Mouse (Mus musculus) midbrain, embryonic 16.5 days (tissue): ENCODE measurements around the gene Srp68. TPM values are rescaled to one million over a fixed set of nuclear protein-coding genes. Genes with fewer than 3 reads are reported as not detected.
A peak's percentile ranks its signal among the peaks of the same experiment; 100 is the strongest.

Experiments
- ATAC-seq: fragments of 200-750 bp; cut with Nextera tagmentation; 2 replicates; pipeline ENCODE4 v1.8.0; 2017; ENCODE audit warnings: moderate TSS enrichment
- H3K27ac ChIP-seq: fragments of 300-500 bp; sonication (generic); 2 replicates; pipeline ENCODE4 v1.5.1; 2014; ENCODE audit warnings: mild to moderate bottlenecking, low read length, mixed read lengths
- H3K27me3 ChIP-seq: fragments of 300-500 bp; sonication (generic); 2 replicates; pipeline ENCODE4 v1.6.1; 2014; ENCODE audit warnings: low read depth, low read length, mixed read lengths; ENCODE audit not compliant: control insufficient read depth, insufficient read depth
- H3K36me3 ChIP-seq: fragments of 300-500 bp; sonication (generic); 2 replicates; pipeline ENCODE4 v1.6.1; 2014; ENCODE audit warnings: mild to moderate bottlenecking, low read length, moderate library complexity, mixed read lengths; ENCODE audit not compliant: control insufficient read depth, insufficient read depth
- H3K4me1 ChIP-seq: fragments of 300-500 bp; sonication (generic); 2 replicates; pipeline ENCODE4 v1.6.1; 2014; ENCODE audit warnings: mild to moderate bottlenecking, low read length, mixed read lengths; ENCODE audit not compliant: control insufficient read depth, insufficient read depth
- H3K4me2 ChIP-seq: fragments of 300-500 bp; sonication (generic); 2 replicates; pipeline ENCODE4 v1.6.1; 2014; ENCODE audit warnings: mild to moderate bottlenecking, low read length, mixed read lengths
- H3K4me3 ChIP-seq: fragments of 300-500 bp; sonication (generic); 2 replicates; pipeline ENCODE4 v1.5.1; 2014; ENCODE audit warnings: low read depth, mild to moderate bottlenecking, low read length, moderate library complexity, mixed read lengths
- H3K9ac ChIP-seq: fragments of 300-500 bp; sonication (generic); 2 replicates; pipeline ENCODE4 v1.6.1; 2014; ENCODE audit warnings: low read depth, low read length, mixed read lengths
- H3K9me3 ChIP-seq: fragments of 300-500 bp; sonication (generic); replicated peaks from 2 replicates; pipeline ENCODE4 v1.6.1; 2014; ENCODE audit warnings: mild to moderate bottlenecking, low read length, mixed read lengths; ENCODE audit not compliant: control insufficient read depth, poor library complexity, severe bottlenecking
- WGBS: fragments of 180-500 bp; shearing (Covaris S2); extraction: QIAGEN DNeasy Blood & Tissue Kit; methylation state at CpG from one replicate; pipeline ENCODE4 v1.1.7; 2014; 5-methylcytosine and 5-hydroxymethylcytosine counted together
- polyA plus RNA-seq: library from polyadenylated mRNA; unstranded; fragments of >200 nt; fragmentation: Nextera tagmentation; extraction: Ambion mirVana; gene quantifications from 2 replicates; pipeline ENCODE4 v1.2.1, GENCODE M21; 2015

Srp68 gene
- polyA plus RNA-seq, 1 experiment from 2014 or later = 58.2 TPM

- peaks cover 28% of the 10 kb centered on the region for H3K4me1 ChIP-seq
- H3K27ac ChIP-seq = peak overlapping the region; percentile 62; the same call in 1 of the 2 replicates
- H3K9ac ChIP-seq = peak overlapping the region; percentile 77
- no peaks in the 10 kb centered on the region for H3K27me3 ChIP-seq
- H3K4me3 ChIP-seq = peak overlapping the region; percentile 90
- ATAC-seq = peak; percentile 66
- peaks cover 10% of the 10 kb centered on the region for H3K36me3 ChIP-seq
- under 1% methylated on average over 33 of the region's 39 CpGs for WGBS
- no peaks in the 10 kb centered on the region for H3K9me3 ChIP-seq
- peak overlapping the region; percentile 87 for H3K4me2 ChIP-seq
Measured at GRCm38 (mm10) chr11:116273469-116274044, 460 bp downstream of the Srp68 start.

- Histone ChIP-seq H3K9ac (peak overlapping the region; percentile 77), H3K4me1 (peaks cover 28% of the 10 kb centered on the region), H3K9me3 (no peaks in the 10 kb centered on the region), H3K4me3 (peak overlapping the region; percentile 90), H3K27me3 (no peaks in the 10 kb centered on the region), H3K4me2 (peak overlapping the region; percentile 87), H3K36me3 (peaks cover 13% of the 10 kb centered on the region), H3K27ac (no peak overlapping the region)
- WGBS = 60% methylated on average over 12 of the region's 12 CpGs
- no peak for ATAC-seq
Measured at GRCm38 (mm10) chr11:116272589-116273468, 1.2 kb downstream of the Srp68 start.

- no peak overlapping the region for H3K4me3 ChIP-seq
- H3K9me3 ChIP-seq = no peaks in the 10 kb centered on the region
- H3K27me3 ChIP-seq = no peaks in the 10 kb centered on the region
- no peak for ATAC-seq
- H3K27ac ChIP-seq = no peak overlapping the region
- peaks cover 30% of the 10 kb centered on the region for H3K36me3 ChIP-seq
- no peak overlapping the region for H3K9ac ChIP-seq
- no peak overlapping the region for H3K4me2 ChIP-seq
- H3K4me1 ChIP-seq = peaks cover 24% of the 10 kb centered on the region
- whole genome bisulfite sequencing = 89% methylated on average over 8 of the region's 8 CpGs
Measured at GRCm38 (mm10) chr11:116269560-116269959, 4.5 kb downstream of the Srp68 start.

- no peaks in the 10 kb centered on the region for H3K27me3 ChIP-seq
- H3K4me1 ChIP-seq = peaks cover 23% of the 10 kb centered on the region
- peaks cover 36% of the 10 kb centered on the region for H3K36me3 ChIP-seq
- no peaks in the 10 kb centered on the region for H3K9me3 ChIP-seq
- H3K4me3 ChIP-seq = no peak overlapping the region
- no peak for ATAC-seq
- no peak overlapping the region for H3K9ac ChIP-seq
- 97% methylated on average over 6 of the region's 6 CpGs for WGBS
- no peak overlapping the region for H3K27ac ChIP-seq
- H3K4me2 ChIP-seq = no peak overlapping the region
Measured at GRCm38 (mm10) chr11:116268313-116268712, 5.7 kb downstream of the Srp68 start.

- Histone ChIP-seq H3K36me3 (peaks cover 41% of the 10 kb centered on the region), H3K27ac (no peak overlapping the region), H3K9ac (no peak overlapping the region), H3K4me2 (no peak overlapping the region), H3K4me1 (peaks cover 17% of the 10 kb centered on the region), H3K27me3 (no peaks in the 10 kb centered on the region), H3K9me3 (no peaks in the 10 kb centered on the region), H3K4me3 (no peak overlapping the region)
- ATAC-seq = no peak
- 86% methylated on average over 8 of the region's 8 CpGs for WGBS
Measured at GRCm38 (mm10) chr11:116267637-116268036, 6.4 kb downstream of the Srp68 start.

GRCm38 (mm10) chr11:116265850-116266249 lies 8.2 kb downstream of the Srp68 start:
- Histone ChIP-seq H3K27me3 (no peaks in the 10 kb centered on the region), H3K4me2 (no peak overlapping the region), H3K9me3 (no peaks in the 10 kb centered on the region), H3K27ac (no peak overlapping the region), H3K4me3 (no peak overlapping the region), H3K4me1 (0 out of 2 replicates have a peak, but pooled peaks cover 4% of the 10 kb centered on the region), H3K36me3 (peaks cover 52% of the 10 kb centered on the region), H3K9ac (no peak overlapping the region)
- 96% methylated on average over 4 of the region's 4 CpGs for WGBS
- no peak for ATAC-seq

- no peak overlapping the region for H3K4me2 ChIP-seq
- no peak overlapping the region for H3K9ac ChIP-seq
- H3K36me3 ChIP-seq = peaks cover 57% of the 10 kb centered on the region
- 0 out of 2 replicates have a peak, but pooled peaks cover under 1% of the 10 kb centered on the region for H3K4me1 ChIP-seq
- no peaks in the 10 kb centered on the region for H3K9me3 ChIP-seq
- H3K27me3 ChIP-seq = no peaks in the 10 kb centered on the region
- H3K4me3 ChIP-seq = no peak overlapping the region
- whole genome bisulfite sequencing = 94% methylated on average over 11 of the region's 11 CpGs
- ATAC-seq = no peak
- H3K27ac ChIP-seq = no peak overlapping the region
Measured at GRCm38 (mm10) chr11:116265352-116265751, 8.7 kb downstream of the Srp68 start.

GRCm38 (mm10) chr11:116260259-116260658 lies 13.8 kb downstream of the Srp68 start:
- H3K4me2 ChIP-seq = no peak overlapping the region
- no peak overlapping the region for H3K4me3 ChIP-seq
- no peak for ATAC-seq
- no peak overlapping the region for H3K9ac ChIP-seq
- peaks cover 49% of the 10 kb centered on the region for H3K36me3 ChIP-seq
- H3K27ac ChIP-seq = no peak overlapping the region
- WGBS = 93% methylated on average over 7 of the region's 7 CpGs
- no peaks in the 10 kb centered on the region for H3K9me3 ChIP-seq
- H3K27me3 ChIP-seq = no peaks in the 10 kb centered on the region
- H3K4me1 ChIP-seq = no peaks in the 10 kb centered on the region

GRCm38 (mm10) chr11:116259461-116259860 lies 14.6 kb downstream of the Srp68 start:
- Histone ChIP-seq H3K9ac (no peak overlapping the region), H3K36me3 (peaks cover 56% of the 10 kb centered on the region), H3K27me3 (no peaks in the 10 kb centered on the region), H3K27ac (no peak overlapping the region), H3K9me3 (no peaks in the 10 kb centered on the region), H3K4me2 (no peak overlapping the region), H3K4me3 (no peak overlapping the region), H3K4me1 (no peaks in the 10 kb centered on the region)
- 95% methylated on average over 8 of the region's 8 CpGs for WGBS
- ATAC-seq = no peak
